8 mouse cellular contexts compared by ENCODE assay signal in genomic region chr16:5911880-5912327, GRCm38 (mm10). TPM values are rescaled to one million over a fixed set of nuclear protein-coding genes. Genes with fewer than 3 reads are reported as not detected.
DNase-seq lines count a peak whose midpoint lies in the region; ATAC-seq and TF ChIP-seq lines count a peak whose summit lies in the region.

No protein-coding gene starts in this region.

- no peak overlapping the region for H3K9ac ChIP-seq in midbrain, embryonic 15.5 days

- peak; percentile 74 for ATAC-seq in frontal cortex, adult (ENCODE audit: low TSS enrichment)
- peak; percentile 84 for ATAC-seq in midbrain, embryonic 15.5 days (replicated peaks)
- ATAC-seq in megakaryocyte progenitor cell, adult 5-6 weeks (replicated peaks; ENCODE audit: poor library complexity), result no peak

- no peak for TF ChIP-seq POLR2A in brain, embryonic 14.5 days (IDR thresholded peaks at IDR 0.05; ENCODE audit: borderline replicate concordance, extremely low read depth, insufficient read depth, insufficient read length, poor library complexity, severe bottlenecking)

- no peak overlapping the region for H3K4me3 ChIP-seq in heart, embryonic 10.5 days
- H3K4me3 ChIP-seq in midbrain, embryonic 15.5 days, result no peak overlapping the region

- no peak overlapping the region for H3K4me2 ChIP-seq in midbrain, embryonic 15.5 days

- H3K27me3 ChIP-seq in heart, embryonic 10.5 days (ENCODE audit: insufficient read depth, poor library complexity, severe bottlenecking), result no peaks in the 10 kb centered on the region
- H3K27me3 ChIP-seq in midbrain, embryonic 15.5 days (replicated peaks), result no peaks in the 10 kb centered on the region

- peak; percentile 91 for DNase-seq in heart, adult 11 months
- DNase-seq in heart, embryonic 10.5 days (ENCODE audit: low spot score), result no peak
- DNase-seq in brain, embryonic 14.5 days (ENCODE audit: low read depth), result peak; percentile 92
- DNase-seq in kidney, postnatal 36 days, result peak; percentile 8 to 10
- no peak for DNase-seq in gastrocnemius, postnatal 14 days

- no peaks in the 10 kb centered on the region for H3K9me3 ChIP-seq in heart, embryonic 10.5 days
- no peaks in the 10 kb centered on the region for H3K9me3 ChIP-seq in midbrain, embryonic 15.5 days

- no peaks in the 10 kb centered on the region for H3K36me3 ChIP-seq in heart, embryonic 10.5 days
- no peaks in the 10 kb centered on the region for H3K36me3 ChIP-seq in midbrain, embryonic 15.5 days (replicated peaks)

- 22% methylated on average over 2 of the region's 2 CpGs for WGBS in heart, embryonic 10.5 days
- 21% methylated on average over 2 of the region's 2 CpGs for WGBS in midbrain, embryonic 15.5 days

- H3K4me1 ChIP-seq in heart, embryonic 10.5 days, result no peaks in the 10 kb centered on the region
- peaks cover 18% of the 10 kb centered on the region for H3K4me1 ChIP-seq in midbrain, embryonic 15.5 days

- H3K27ac ChIP-seq in heart, embryonic 10.5 days, result no peak overlapping the region
- H3K27ac ChIP-seq in midbrain, embryonic 15.5 days, result peak overlapping the region; percentile 56

- intact Hi-C loops in gastrocnemius, postnatal 14 days (cut with DNase I; ENCODE audit: low total_unique reads), result no loop called here

- TF ChIP-seq CTCF in brain, embryonic 14.5 days (IDR thresholded peaks at IDR 0.05; ENCODE audit: borderline replicate concordance, extremely low read depth, insufficient read depth, insufficient read length), result no peak

RNA-seq across cellular contexts. Expression of gene Rbfox1, which starts 26.7 kb away (rescaled TPM):
- polyA plus RNA-seq in heart, embryonic 10.5 days (2016; fragmentation: Nextera tagmentation; extraction: Ambion mirVana), result 2.5 and 2.8 TPM in 2 replicates
- 60.3 and 98.9 TPM in 2 replicates for polyA plus RNA-seq in brain, embryonic 14.5 days (2012; rRNA removed)
- 223 and 238 TPM in 2 replicates for polyA plus RNA-seq in midbrain, embryonic 15.5 days (2015; fragmentation: Nextera tagmentation; extraction: Ambion mirVana)
- 0.15 and 0.29 TPM in 2 replicates for total RNA-seq in megakaryocyte progenitor cell, adult 5-6 weeks (2015)
- 0.84 TPM in 1 of 2 replicates, not detected in the other for total RNA-seq in megakaryocyte progenitor cell, adult 5-6 weeks (2017)
- 100 to 1,000 TPM; 120 to 127 TPM for total RNA-seq in gastrocnemius, postnatal 14 days (2021)

Comparison
In these comparisons a context has a peak if more than half of its experiments do, and no peak if none do; other contexts are left out.
1. DNase-seq: peak in heart, adult 11 months (single experiment), brain, embryonic 14.5 days (single experiment) and kidney, postnatal 36 days (2 of 2); none in heart, embryonic 10.5 days (single experiment) and gastrocnemius, postnatal 14 days (single experiment).
2. RNA of gene Rbfox1, which starts 26.7 kb away (polyA plus RNA-seq): 223 to 238 TPM in midbrain, embryonic 15.5 days and 60.3 to 98.9 TPM in brain, embryonic 14.5 days; 2.5 to 2.8 TPM in heart, embryonic 10.5 days; every median in the first group is over 10 times any median in the second.